Mouse (Mus musculus): Measurements from ENCODE around the gene Bckdha. TPM values are rescaled to one million over a fixed set of nuclear protein-coding genes. Genes with fewer than 3 reads are reported as not detected.

The Bckdha gene
- polyA plus RNA-seq, 1 experiment, result not detected

DNA sequence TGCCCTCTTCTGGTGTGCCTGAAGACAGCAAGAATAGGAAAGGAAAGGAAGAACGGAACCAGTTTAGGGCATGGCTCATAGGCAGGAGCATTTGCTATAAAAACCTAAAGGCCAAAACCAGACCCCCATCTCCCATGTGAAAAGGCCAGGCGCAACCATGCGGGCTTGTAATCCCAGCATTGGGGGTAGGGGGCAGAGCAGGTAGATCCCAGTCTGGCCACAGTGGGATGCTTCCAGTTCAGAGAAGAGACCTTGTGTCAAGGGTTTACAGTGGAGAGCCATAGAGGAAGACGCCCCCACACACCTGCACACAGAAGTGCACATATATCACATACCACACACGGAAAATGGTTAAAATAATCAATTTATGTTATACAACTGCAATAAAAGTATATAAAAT lies 44.7 kb downstream of the Bckdha start:
- H3K27ac ChIP-seq (ENCODE audit: insufficient read depth, low read depth, low read length), result no peak overlapping the region
- TF ChIP-seq POLR2A (IDR thresholded peaks at IDR 0.05; ENCODE audit: insufficient read depth, low read depth, low read length) (no peak), CTCF (IDR thresholded peaks at IDR 0.05; ENCODE audit: insufficient read depth, low read depth, low read length) (no peak)
- 95% methylated on average over 5 of the region's 5 CpGs for WGBS
- H3K4me1 ChIP-seq (ENCODE audit: control insufficient read depth, insufficient read depth, low read length), result no peaks in the 10 kb centered on the region
- no peak overlapping the region for H3K4me3 ChIP-seq (ENCODE audit: insufficient read depth, low read depth, low read length)

DNA sequence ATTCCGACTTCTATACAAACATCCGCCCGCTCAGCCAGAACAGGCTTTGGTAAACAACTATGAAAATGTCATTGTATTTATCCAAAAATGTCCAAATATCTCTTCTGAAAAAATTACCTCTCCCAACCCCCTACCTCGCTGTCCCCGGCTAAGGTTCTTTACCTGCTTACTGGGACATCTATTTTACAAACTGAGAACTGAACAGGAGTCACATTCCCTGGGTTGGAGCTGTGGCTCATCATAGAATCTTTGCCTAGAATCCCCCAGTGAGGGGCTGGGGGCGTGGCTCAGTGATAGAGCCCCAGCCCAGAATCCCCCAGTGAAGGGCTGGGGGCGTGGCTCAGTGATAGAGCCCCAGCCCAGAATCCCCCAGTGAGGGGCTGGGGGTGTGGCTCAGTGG lies 47.3 kb downstream of the Bckdha start:
- 41% methylated on average over 7 of the region's 7 CpGs for WGBS
- TF ChIP-seq POLR2A (IDR thresholded peaks at IDR 0.05; ENCODE audit: insufficient read depth, low read depth, low read length) (no peak), CTCF (IDR thresholded peaks at IDR 0.05; ENCODE audit: insufficient read depth, low read depth, low read length) (no peak)
- Histone ChIP-seq H3K27ac (ENCODE audit: insufficient read depth, low read depth, low read length) (no peak overlapping the region), H3K4me3 (ENCODE audit: insufficient read depth, low read depth, low read length) (no peak overlapping the region), H3K4me1 (ENCODE audit: control insufficient read depth, insufficient read depth, low read length) (no peaks in the 10 kb centered on the region)

DNA sequence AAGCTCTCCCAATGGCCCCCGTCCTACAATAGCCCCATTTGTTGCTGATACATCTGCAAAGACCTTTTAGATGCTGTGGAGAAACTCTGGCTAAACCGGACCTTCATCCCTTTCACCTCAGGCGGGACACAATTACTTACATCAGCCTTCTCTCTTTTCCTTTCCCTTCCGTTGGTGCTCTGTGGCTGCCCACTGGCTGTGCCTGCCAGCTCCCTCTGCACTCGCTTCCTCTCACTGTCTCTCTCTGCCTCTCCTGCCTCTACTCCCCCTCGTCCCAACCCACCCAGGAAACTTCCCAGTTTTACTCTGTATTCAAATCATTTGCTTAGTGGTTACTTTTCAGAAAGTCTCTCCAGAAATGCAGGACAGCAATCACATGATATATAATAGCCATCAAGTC lies 48.7 kb downstream of the Bckdha start:
- Histone ChIP-seq H3K4me3 (ENCODE audit: insufficient read depth, low read depth, low read length) (no peak overlapping the region), H3K4me1 (ENCODE audit: control insufficient read depth, insufficient read depth, low read length) (no peaks in the 10 kb centered on the region), H3K27ac (ENCODE audit: insufficient read depth, low read depth, low read length) (no peak overlapping the region)
- no peak for TF ChIP-seq POLR2A (IDR thresholded peaks at IDR 0.05; ENCODE audit: insufficient read depth, low read depth, low read length)
- TF ChIP-seq CTCF (IDR thresholded peaks at IDR 0.05; ENCODE audit: insufficient read depth, low read depth, low read length), result no peak
- WGBS, result 33% methylated on average over 6 of the region's 6 CpGs

DNA sequence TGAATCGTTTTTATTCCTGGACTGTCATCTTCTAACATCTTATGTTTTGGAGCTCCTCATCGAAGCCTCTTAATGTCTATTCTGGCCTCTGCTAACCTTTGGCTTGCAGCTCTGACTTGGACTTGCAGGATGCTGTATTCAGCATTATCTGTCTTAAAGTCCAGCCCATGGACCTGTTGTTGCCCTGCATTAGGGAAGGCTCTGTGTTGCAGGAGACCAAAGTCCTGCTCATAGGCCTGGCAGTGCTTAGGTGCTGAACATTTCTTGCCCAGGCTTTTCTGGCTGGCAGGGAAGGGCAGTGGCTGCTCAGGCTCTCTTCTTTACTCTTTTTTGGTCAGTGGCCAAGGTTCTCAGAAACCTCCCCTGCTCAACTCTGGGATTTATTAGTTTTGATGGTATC lies 51.6 kb downstream of the Bckdha start:
- no peak for TF ChIP-seq POLR2A (IDR thresholded peaks at IDR 0.05; ENCODE audit: insufficient read depth, low read depth, low read length)
- no peak for TF ChIP-seq CTCF (IDR thresholded peaks at IDR 0.05; ENCODE audit: insufficient read depth, low read depth, low read length)
- WGBS, result 82% methylated on average over 2 of the region's 2 CpGs
- H3K4me3 ChIP-seq (ENCODE audit: insufficient read depth, low read depth, low read length), result no peak overlapping the region
- no peaks in the 10 kb centered on the region for H3K4me1 ChIP-seq (ENCODE audit: control insufficient read depth, insufficient read depth, low read length)
- H3K27ac ChIP-seq (ENCODE audit: insufficient read depth, low read depth, low read length), result no peak overlapping the region

DNA sequence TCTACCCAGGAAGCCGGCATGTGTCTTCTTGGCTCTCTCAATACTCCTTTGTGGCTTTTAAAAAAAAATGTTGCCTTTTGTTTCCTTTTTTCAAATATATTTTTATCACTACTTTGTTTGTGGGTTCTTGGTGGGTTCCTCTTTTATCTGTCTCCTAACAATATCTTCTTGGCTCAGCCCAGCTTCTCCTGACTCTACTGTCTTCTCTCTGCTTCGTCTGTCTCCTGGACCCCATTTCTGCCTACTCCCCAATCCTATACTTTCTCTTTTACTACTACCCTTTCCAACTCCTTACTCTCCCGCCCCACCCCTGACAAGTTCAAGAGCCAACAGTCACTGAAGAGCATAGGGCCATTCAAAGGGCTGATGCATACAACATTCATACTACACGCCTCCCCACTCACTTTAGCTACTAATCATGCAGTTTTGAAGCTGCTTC lies 52.1 kb downstream of the Bckdha start:
- no peak overlapping the region for H3K27ac ChIP-seq (ENCODE audit: insufficient read depth, low read depth, low read length)
- 63% methylated on average over 4 of the region's 4 CpGs for WGBS
- H3K4me3 ChIP-seq (ENCODE audit: insufficient read depth, low read depth, low read length), result no peak overlapping the region
- TF ChIP-seq POLR2A (IDR thresholded peaks at IDR 0.05; ENCODE audit: insufficient read depth, low read depth, low read length), result no peak
- H3K4me1 ChIP-seq (ENCODE audit: control insufficient read depth, insufficient read depth, low read length), result no peaks in the 10 kb centered on the region

DNA sequence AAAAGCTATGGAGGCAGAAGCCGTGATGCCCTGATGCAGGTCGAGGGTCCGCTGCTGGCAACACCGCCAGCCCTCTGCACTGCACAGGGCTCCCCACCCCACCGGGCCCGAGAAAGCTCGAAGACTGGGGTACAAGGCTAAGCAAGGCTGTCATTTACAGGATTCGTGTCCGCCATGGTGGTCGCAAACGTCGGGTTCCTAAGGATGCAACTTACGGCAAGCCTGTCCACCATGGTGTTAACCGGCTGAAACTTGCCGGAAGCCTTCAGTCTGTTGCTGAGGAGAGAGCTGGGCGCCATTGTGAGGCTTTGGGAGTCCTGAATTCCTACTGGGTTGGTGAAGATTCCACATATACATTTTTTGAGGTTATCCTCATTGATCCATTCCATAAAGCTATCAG lies 57.4 kb downstream of the Bckdha start:
- TF ChIP-seq CTCF (IDR thresholded peaks at IDR 0.05; ENCODE audit: insufficient read depth, low read depth, low read length) (no peak), POLR2A (IDR thresholded peaks at IDR 0.05; ENCODE audit: insufficient read depth, low read depth, low read length) (no peak)
- Histone ChIP-seq H3K4me1 (ENCODE audit: control insufficient read depth, insufficient read depth, low read length) (no peaks in the 10 kb centered on the region), H3K27ac (ENCODE audit: insufficient read depth, low read depth, low read length) (no peak overlapping the region), H3K4me3 (ENCODE audit: insufficient read depth, low read depth, low read length) (no peak overlapping the region)
- 92% methylated on average over 16 of the region's 16 CpGs for WGBS

DNA sequence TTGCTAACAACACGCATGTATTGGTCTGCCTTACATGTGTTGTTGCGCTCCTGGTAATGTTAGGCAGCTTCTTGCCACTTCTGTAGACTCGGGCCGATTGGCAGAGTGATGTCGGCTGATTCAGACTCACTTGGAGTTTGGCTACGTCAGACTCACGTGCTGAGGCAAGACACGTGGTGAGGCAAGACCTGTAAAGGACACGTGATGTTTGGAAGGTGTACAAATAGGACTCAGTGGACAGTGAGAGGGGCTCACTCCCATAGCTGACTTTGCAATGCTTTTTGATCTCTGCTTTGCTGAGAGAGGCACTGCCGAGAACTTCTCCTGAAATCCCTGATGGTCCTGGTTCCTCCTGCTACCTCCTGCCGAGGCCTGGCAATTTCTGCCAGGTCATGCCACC lies 58.1 kb downstream of the Bckdha start:
- TF ChIP-seq CTCF (IDR thresholded peaks at IDR 0.05; ENCODE audit: insufficient read depth, low read depth, low read length), result no peak
- no peak for TF ChIP-seq POLR2A (IDR thresholded peaks at IDR 0.05; ENCODE audit: insufficient read depth, low read depth, low read length)
- Histone ChIP-seq H3K4me1 (ENCODE audit: control insufficient read depth, insufficient read depth, low read length) (no peaks in the 10 kb centered on the region), H3K4me3 (ENCODE audit: insufficient read depth, low read depth, low read length) (no peak overlapping the region), H3K27ac (ENCODE audit: insufficient read depth, low read depth, low read length) (no peak overlapping the region)
- 87% methylated on average over 11 of the region's 11 CpGs for WGBS

DNA sequence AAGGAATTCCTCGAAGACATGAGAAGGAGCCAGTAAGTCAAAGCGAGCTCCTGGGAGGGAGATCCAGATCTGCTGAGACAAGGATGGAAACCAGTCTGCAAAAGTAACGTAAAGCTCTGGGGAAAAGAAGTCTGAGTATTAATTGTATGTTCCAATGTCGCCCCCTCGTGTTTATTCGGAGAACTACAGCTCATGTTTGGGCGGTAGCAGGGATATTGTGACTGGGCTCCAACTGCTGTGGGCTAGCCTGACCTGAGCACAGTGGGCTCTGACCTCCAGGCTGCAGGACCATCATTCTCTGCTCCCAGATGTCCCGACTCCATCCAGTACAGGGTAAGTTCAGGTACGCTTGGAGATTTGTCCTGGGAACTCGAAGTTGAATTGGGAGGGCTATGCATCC lies 59.1 kb downstream of the Bckdha start:
- TF ChIP-seq POLR2A (IDR thresholded peaks at IDR 0.05; ENCODE audit: insufficient read depth, low read depth, low read length) (no peak), CTCF (IDR thresholded peaks at IDR 0.05; ENCODE audit: insufficient read depth, low read depth, low read length) (no peak)
- WGBS, result 16% methylated on average over 10 of the region's 10 CpGs
- Histone ChIP-seq H3K4me3 (ENCODE audit: insufficient read depth, low read depth, low read length) (no peak overlapping the region), H3K4me1 (ENCODE audit: control insufficient read depth, insufficient read depth, low read length) (no peaks in the 10 kb centered on the region), H3K27ac (ENCODE audit: insufficient read depth, low read depth, low read length) (no peak overlapping the region)

DNA sequence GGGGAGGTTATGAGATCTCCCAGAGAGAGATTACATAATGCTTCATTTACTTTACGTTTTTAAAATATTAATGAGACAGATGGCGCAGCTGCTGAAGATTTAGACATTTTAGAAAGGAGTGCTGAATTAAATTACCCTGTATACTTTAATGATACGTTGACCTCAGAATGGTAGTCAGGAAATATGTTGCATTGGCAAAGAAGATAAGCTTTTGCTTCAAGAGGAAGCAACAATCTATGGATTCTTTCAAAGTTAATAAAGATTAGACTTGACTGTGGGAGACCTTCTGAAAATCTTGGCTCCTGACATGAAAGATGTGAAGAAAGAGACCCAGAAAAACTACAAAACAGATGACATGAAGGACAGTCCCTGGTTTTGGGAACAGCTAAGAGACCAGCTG lies 64.9 kb downstream of the Bckdha start:
- TF ChIP-seq POLR2A (IDR thresholded peaks at IDR 0.05; ENCODE audit: insufficient read depth, low read depth, low read length), result no peak
- TF ChIP-seq CTCF (IDR thresholded peaks at IDR 0.05; ENCODE audit: insufficient read depth, low read depth, low read length), result no peak
- H3K4me3 ChIP-seq (ENCODE audit: insufficient read depth, low read depth, low read length), result no peak overlapping the region
- no peak overlapping the region for H3K27ac ChIP-seq (ENCODE audit: insufficient read depth, low read depth, low read length)
- 73% methylated on average over 3 of the region's 3 CpGs for WGBS
- no peaks in the 10 kb centered on the region for H3K4me1 ChIP-seq (ENCODE audit: control insufficient read depth, insufficient read depth, low read length)

DNA sequence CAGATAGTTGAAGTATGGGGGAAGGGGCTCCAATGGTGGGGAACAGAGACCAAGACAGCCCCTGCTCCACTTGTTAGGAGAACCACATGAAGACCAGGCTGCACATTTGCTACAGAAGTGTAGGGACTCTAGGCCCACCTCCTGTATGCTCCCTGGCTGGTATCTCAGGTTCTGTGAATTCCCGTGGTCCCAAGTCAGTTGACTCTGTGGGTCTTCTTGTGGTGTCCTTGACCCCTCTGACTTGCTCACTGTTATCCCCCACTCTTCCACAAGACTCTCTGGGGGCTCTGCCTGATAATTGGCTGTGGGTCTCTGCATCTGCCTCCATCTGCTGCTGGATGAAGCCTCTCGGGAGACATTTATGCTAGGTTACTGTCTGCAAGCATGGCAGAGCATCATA lies 67.6 kb downstream of the Bckdha start:
- Histone ChIP-seq H3K27ac (ENCODE audit: insufficient read depth, low read depth, low read length) (no peak overlapping the region), H3K4me1 (ENCODE audit: control insufficient read depth, insufficient read depth, low read length) (no peaks in the 10 kb centered on the region), H3K4me3 (ENCODE audit: insufficient read depth, low read depth, low read length) (no peak overlapping the region)
- no peak for TF ChIP-seq CTCF (IDR thresholded peaks at IDR 0.05; ENCODE audit: insufficient read depth, low read depth, low read length)
- no peak for TF ChIP-seq POLR2A (IDR thresholded peaks at IDR 0.05; ENCODE audit: insufficient read depth, low read depth, low read length)
- WGBS, result 94% methylated on average over 2 of the region's 2 CpGs

Data from olfactory bulb, adult 2 months (tissue).